Mouse (Mus musculus) ES-E14 (cell line): ENCODE results near the gene Olfr1175-ps. TPM values are rescaled to one million over a fixed set of nuclear protein-coding genes. Genes with fewer than 3 reads are reported as not detected.

Source experiments
- DNase-seq: peaks from one replicate; pipeline ENCODE4 v3.0.0-alpha.2; 2013; ENCODE audit warnings: low read depth, low spot score
- H3K27ac ChIP-seq: 2 replicates; pipeline ENCODE4 v1.5.1; 2012; ENCODE audit warnings: low read depth, mild to moderate bottlenecking, low read length, moderate library complexity, mixed read lengths; ENCODE audit not compliant: poor library complexity, insufficient read depth, severe bottlenecking
- H3K36me3 ChIP-seq: 2 replicates; pipeline ENCODE4 v1.6.1; 2012; ENCODE audit warnings: mild to moderate bottlenecking, low read length, moderate library complexity, mixed read lengths; ENCODE audit not compliant: control insufficient read depth, poor library complexity, insufficient read depth, severe bottlenecking
- H3K4me1 ChIP-seq, 2 experiments: fragments of 150-350 bp in 1 of 2; sonication (generic) in 1 of 2; 2 replicates each; pipeline ENCODE4 v1.6.1; 2012; ENCODE audit warnings: low read length in 2 of 2, mild to moderate bottlenecking in 1 of 2, mixed read lengths in 1 of 2; ENCODE audit not compliant: control insufficient read depth in 2 of 2, insufficient read depth in 2 of 2, poor library complexity in 1 of 2
- H3K4me3 ChIP-seq, 2 experiments: fragments of 150-350 bp in 1 of 2; sonication (generic) in 1 of 2; 2 replicates each; pipeline ENCODE4 v1.5.1; 2012; ENCODE audit warnings: low read length in 2 of 2, low read depth in 1 of 2, mild to moderate bottlenecking in 1 of 2, mixed read lengths in 1 of 2; ENCODE audit not compliant: insufficient read depth in 1 of 2, poor library complexity in 1 of 2, severe bottlenecking in 1 of 2
- H3K9ac ChIP-seq: 2 replicates; pipeline ENCODE4 v1.6.1; 2012; ENCODE audit warnings: low read depth, mild to moderate bottlenecking, low read length, mixed read lengths; ENCODE audit not compliant: poor library complexity, insufficient read depth, severe bottlenecking
- H3K9me3 ChIP-seq: fragments of 150-350 bp; sonication (generic); 2 replicates; pipeline ENCODE4 v1.6.1; 2012; ENCODE audit warnings: low read depth, mild to moderate bottlenecking, low read length; ENCODE audit not compliant: control insufficient read depth, insufficient read depth
- CHD2 ChIP-seq: IDR thresholded peaks from 2 replicates; pipeline ENCODE4 v1.6.1; 2014; ENCODE audit warnings: mild to moderate bottlenecking, low read depth, low read length, inconsistent platforms
- HCFC1 ChIP-seq: IDR thresholded peaks from 2 replicates; pipeline ENCODE4 v1.6.1; 2012; ENCODE audit warnings: low read length, inconsistent platforms, borderline replicate concordance; ENCODE audit not compliant: insufficient read depth
- MAFK ChIP-seq: IDR thresholded peaks from 2 replicates; pipeline ENCODE4 v1.6.1; 2014; ENCODE audit warnings: mild to moderate bottlenecking, low read depth, low read length, inconsistent platforms; ENCODE audit not compliant: insufficient read depth
- ZC3H11A ChIP-seq: IDR thresholded peaks from 2 replicates; pipeline ENCODE4 v1.6.1; 2012; ENCODE audit warnings: low read depth, mild to moderate bottlenecking, inconsistent platforms, low read length, borderline replicate concordance
- ZNF384 ChIP-seq: IDR thresholded peaks from 2 replicates; pipeline ENCODE4 v1.6.1; 2012; ENCODE audit warnings: low read depth, low read length, inconsistent platforms
- in situ Hi-C, 2 experiments: fragments of 600-800 bp; cut with MboI; formaldehyde crosslinking; loops; one replicate each; pipeline ENCODE4 v1.15.1; 2025; ENCODE audit warnings: low sequenced_read_pairs in 2 of 2, inconsistent platforms in 1 of 2; ENCODE audit not compliant: unreplicated experiment in 2 of 2
- total RNA-seq: library from RNA; depleted of rRNA; stranded (reverse); fragments of 300-350 nt; gene quantifications from 2 replicates; pipeline ENCODE4 v1.2.3, GENCODE M21; 2012; rRNA removed

The Olfr1175-ps gene
- total RNA-seq, result not detected in 2 replicates

GRCm38 (mm10) chr2:88327115-88327514 is at the start of gene Olfr1175-ps:
Gene Olfr1175-ps, minus strand, starts transcription at chr2:88327215.
- in situ Hi-C loops, result no loop called here

GRCm38 (mm10) chr2:88356304-88356703 is 29.3 kb upstream of the Olfr1175-ps start:
- no peaks in the 10 kb centered on the region for H3K4me1 ChIP-seq
- H3K36me3 ChIP-seq, result no peaks in the 10 kb centered on the region
- no peak overlapping the region for H3K4me3 ChIP-seq
- DNase-seq, result peak; percentile 28
- H3K27ac ChIP-seq, result no peak overlapping the region
- H3K9me3 ChIP-seq, result no peaks in the 10 kb centered on the region
- in situ Hi-C loops, result loop anchor here in 1 of 2 experiments (25.0 kb wide), 1 partner anchor 1181 kb away; the partner anchor contains the start of gene Olfr1243
- H3K9ac ChIP-seq, result no peak overlapping the region
- peak; percentile 74 for TF ChIP-seq ZC3H11A
- no peak for TF ChIP-seq HCFC1

More at GRCm38 (mm10) chr2:88327115-88327514, at the start of gene Olfr1175-ps:
- no peaks in the 10 kb centered on the region for H3K4me1 ChIP-seq
- H3K4me3 ChIP-seq, result no peak within 1 kb of the TSS
- H3K36me3 ChIP-seq, result no peaks in the 10 kb centered on the region
- TF ChIP-seq ZC3H11A (no peak), MAFK (no peak), CHD2 (no peak), HCFC1 (no peak), ZNF384 (no peak)
- H3K9ac ChIP-seq, result no peak within 1 kb of the TSS
- no peak for DNase-seq
- H3K9me3 ChIP-seq, result no peaks in the 10 kb centered on the region
- H3K27ac ChIP-seq, result no peak within 1 kb of the TSS

- H3K36me3 ChIP-seq, result no peaks in the 10 kb centered on the region
- H3K4me1 ChIP-seq, result no peaks in the 10 kb centered on the region
- H3K4me3 ChIP-seq, result no peak within 1 kb of the TSS
- DNase-seq, result no peak
- no peaks in the 10 kb centered on the region for H3K9me3 ChIP-seq
- TF ChIP-seq MAFK (no peak), ZNF384 (no peak), CHD2 (no peak), HCFC1 (no peak), ZC3H11A (no peak)
- H3K9ac ChIP-seq, result no peak within 1 kb of the TSS
- in situ Hi-C loops, result no loop called here
- no peak within 1 kb of the TSS for H3K27ac ChIP-seq
Observed at GRCm38 (mm10) chr2:88346392-88346791, 19.4 kb upstream of the Olfr1175-ps start, which contains the start of gene Olfr1177-ps. Gene Olfr1177-ps, minus strand, starts transcription at chr2:88346492.

- no peaks in the 10 kb centered on the region for H3K36me3 ChIP-seq
- no peak within 1 kb of the TSS for H3K27ac ChIP-seq
- H3K4me3 ChIP-seq, result no peak within 1 kb of the TSS
- TF ChIP-seq ZNF384 (no peak), CHD2 (no peak), MAFK (no peak), ZC3H11A (no peak), HCFC1 (no peak)
- no peak for DNase-seq
- no peaks in the 10 kb centered on the region for H3K9me3 ChIP-seq
- no peaks in the 10 kb centered on the region for H3K4me1 ChIP-seq
- no peak within 1 kb of the TSS for H3K9ac ChIP-seq
- in situ Hi-C loops, result no loop called here
Observed at GRCm38 (mm10) chr2:88336421-88336820, 9.4 kb upstream of the Olfr1175-ps start, which contains the start of gene Olfr1176. Gene Olfr1176, plus strand, starts transcription at chr2:88336721.

GRCm38 (mm10) chr2:88315035-88315434 is 12.0 kb downstream of the Olfr1175-ps start, which contains the start of gene Olfr1174-ps:
Gene Olfr1174-ps, minus strand, starts transcription at chr2:88315135.
- Histone ChIP-seq H3K4me1 (no peaks in the 10 kb centered on the region), H3K36me3 (no peaks in the 10 kb centered on the region), H3K9me3 (no peaks in the 10 kb centered on the region), H3K4me3 (no peak within 1 kb of the TSS), H3K27ac (no peak within 1 kb of the TSS), H3K9ac (no peak within 1 kb of the TSS)
- no peak for DNase-seq
- in situ Hi-C loops, result no loop called here
- TF ChIP-seq ZNF384 (no peak), CHD2 (no peak), HCFC1 (no peak), ZC3H11A (no peak), MAFK (no peak)
